Mouse (Mus musculus) heart, embryonic 10.5 days (tissue): Measurements from ENCODE around the gene Matn1. TPM values are rescaled to one million over a fixed set of nuclear protein-coding genes. Genes with fewer than 3 reads are reported as not detected.

Experiments
- DNase-seq: peaks from one replicate; pipeline ENCODE4 v3.0.0-alpha.2; 2017; ENCODE audit warnings: low spot score
- H3K27ac ChIP-seq: fragments of 300-500 bp; sonication (generic); 2 replicates; pipeline ENCODE4 v1.5.1; 2016; ENCODE audit warnings: mild to moderate bottlenecking
- H3K27me3 ChIP-seq: fragments of 300-500 bp; sonication (generic); 2 replicates; pipeline ENCODE4 v1.6.1; 2016; ENCODE audit warnings: mild to moderate bottlenecking; ENCODE audit not compliant: poor library complexity, insufficient read depth, severe bottlenecking
- H3K36me3 ChIP-seq: fragments of 300-500 bp; sonication (generic); 2 replicates; pipeline ENCODE4 v1.6.1; 2016; ENCODE audit warnings: mild to moderate bottlenecking, moderate library complexity
- H3K4me1 ChIP-seq: fragments of 300-500 bp; sonication (generic); 2 replicates; pipeline ENCODE4 v1.6.1; 2016; ENCODE audit warnings: mild to moderate bottlenecking
- H3K4me3 ChIP-seq: fragments of 300-500 bp; sonication (generic); 2 replicates; pipeline ENCODE4 v1.5.1; 2016; ENCODE audit warnings: mild to moderate bottlenecking, moderate library complexity
- H3K9me3 ChIP-seq: fragments of 300-500 bp; sonication (generic); 2 replicates; pipeline ENCODE4 v1.6.1; 2016; ENCODE audit warnings: mild to moderate bottlenecking, moderate library complexity
- WGBS: fragments of 180-500 bp; shearing (Covaris S2); methylation state at CpG from one replicate; pipeline ENCODE4 v1.1.7; 2016; 5-methylcytosine and 5-hydroxymethylcytosine counted together
- polyA plus RNA-seq: library from polyadenylated mRNA; unstranded; fragments of >200 nt; fragmentation: Nextera tagmentation; extraction: Ambion mirVana; gene quantifications from 2 replicates; pipeline ENCODE4 v1.2.1, GENCODE M21; 2016

The Matn1 gene
- polyA plus RNA-seq, 1 experiment from 2014 or later: not detected

DNA sequence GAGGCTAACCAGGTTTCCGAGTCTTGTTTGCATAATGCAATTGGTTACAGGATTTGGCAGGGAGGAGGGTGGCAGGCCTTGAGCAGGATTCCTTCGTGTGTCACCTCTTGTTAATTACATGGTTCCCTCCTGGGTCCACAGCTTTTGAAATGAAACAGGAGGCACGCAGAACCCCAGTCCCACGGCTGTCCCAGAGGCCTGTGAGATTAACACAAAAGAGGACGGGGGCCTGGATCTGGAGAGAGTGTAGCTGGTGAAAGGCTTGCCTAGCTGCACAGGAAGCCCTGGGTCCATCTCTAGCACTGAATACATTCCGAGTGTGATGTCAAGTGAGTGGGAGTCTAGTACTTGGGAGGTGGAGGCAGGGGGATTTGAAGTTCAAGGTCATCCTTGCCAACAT is 15.5 kb downstream of the Matn1 start:
- Histone ChIP-seq H3K9me3 (no peaks in the 10 kb centered on the region), H3K4me3 (no peak overlapping the region), H3K27ac (no peak overlapping the region), H3K36me3 (no peaks in the 10 kb centered on the region), H3K27me3 (peaks cover 27% of the 10 kb centered on the region; the same call in 1 of the 2 replicates), H3K4me1 (0 out of 2 replicates have a peak, but pooled peaks cover 4% of the 10 kb centered on the region)
- 53% methylated on average over 6 of the region's 6 CpGs for WGBS
- DNase-seq: no peak

GRCm38 (mm10) chr4:130960118-130960734 is 16.0 kb downstream of the Matn1 start:
- WGBS: 29% methylated on average over 9 of the region's 9 CpGs

GRCm38 (mm10) chr4:130971278-130971677 is 27.1 kb downstream of the Matn1 start:
- Histone ChIP-seq H3K4me1 (no peaks in the 10 kb centered on the region), H3K27ac (no peak overlapping the region), H3K36me3 (no peaks in the 10 kb centered on the region), H3K4me3 (no peak overlapping the region), H3K27me3 (peaks cover 12% of the 10 kb centered on the region; the same call in 1 of the 2 replicates), H3K9me3 (no peaks in the 10 kb centered on the region)
- 88% methylated on average over 1 of the region's 1 CpGs for WGBS
- no peak for DNase-seq

More at GRCm38 (mm10) chr4:130960118-130960734, 16.0 kb downstream of the Matn1 start:
- Histone ChIP-seq H3K4me1 (0 out of 2 replicates have a peak, but pooled peaks cover 4% of the 10 kb centered on the region), H3K27me3 (peaks cover 23% of the 10 kb centered on the region; the same call in 1 of the 2 replicates), H3K9me3 (no peaks in the 10 kb centered on the region), H3K36me3 (no peaks in the 10 kb centered on the region), H3K4me3 (no peak overlapping the region), H3K27ac (no peak overlapping the region)
- peak; percentile 83 for DNase-seq

- H3K4me1 ChIP-seq: no peaks in the 10 kb centered on the region
- no peaks in the 10 kb centered on the region for H3K36me3 ChIP-seq
- no peak overlapping the region for H3K27ac ChIP-seq
- 0 out of 2 replicates have a peak, but pooled peaks cover under 1% of the 10 kb centered on the region for H3K27me3 ChIP-seq
- DNase-seq: no peak
- H3K9me3 ChIP-seq: no peaks in the 10 kb centered on the region
- no peak overlapping the region for H3K4me3 ChIP-seq
- WGBS: 58% methylated on average over 5 of the region's 5 CpGs
Measured at GRCm38 (mm10) chr4:130972421-130972829, 28.2 kb downstream of the Matn1 start.

DNA sequence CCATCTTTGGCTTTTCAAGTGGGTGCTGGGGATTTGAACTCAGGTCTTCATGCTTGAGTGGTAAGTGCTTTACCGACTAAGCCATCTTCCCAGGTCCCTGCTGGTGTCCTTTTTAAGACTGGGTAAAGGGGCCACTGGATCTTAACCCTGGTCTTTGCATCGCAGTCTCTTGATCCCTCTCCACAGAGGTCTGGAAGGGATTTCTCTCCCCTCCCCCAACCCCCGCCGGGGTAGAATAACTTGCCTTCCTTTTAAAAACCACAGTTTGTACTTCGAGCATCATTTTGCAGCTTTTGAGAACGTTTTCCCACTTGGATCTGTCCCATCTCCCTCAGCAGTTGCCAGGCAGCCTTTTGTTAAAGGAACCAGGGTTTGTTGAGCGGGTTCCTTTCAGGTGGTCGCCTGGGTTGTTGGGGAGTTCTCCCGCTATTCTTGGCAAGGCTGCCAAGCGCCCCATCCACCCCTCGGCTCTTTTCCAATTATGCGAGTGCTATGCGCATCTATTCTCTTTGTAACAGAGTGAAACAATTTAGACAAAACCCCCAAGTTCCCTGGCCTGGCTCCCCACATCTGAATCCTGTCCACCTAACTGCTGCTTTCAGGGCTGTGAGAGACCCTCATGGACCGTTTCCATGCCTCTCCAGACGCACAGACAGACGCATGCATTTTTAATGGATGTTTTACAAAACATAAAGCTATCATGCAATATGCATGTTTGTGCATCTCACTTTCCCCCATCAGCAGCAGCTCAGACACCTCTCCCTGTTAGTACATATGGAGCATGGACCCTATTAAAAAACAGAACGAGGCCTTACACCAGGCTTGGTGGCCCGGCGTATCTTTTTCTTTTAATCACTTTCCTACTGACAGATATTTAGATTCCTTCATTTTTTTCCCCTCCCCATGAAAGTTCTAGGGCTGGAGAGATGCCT is 29.4 kb downstream of the Matn1 start:
- 69% methylated on average over 19 of the region's 19 CpGs for WGBS
- H3K27me3 ChIP-seq: no peaks in the 10 kb centered on the region

GRCm38 (mm10) chr4:130978981-130979380 is 34.8 kb downstream of the Matn1 start:
- H3K4me3 ChIP-seq: no peak overlapping the region
- no peaks in the 10 kb centered on the region for H3K36me3 ChIP-seq
- 0 out of 2 replicates have a peak, but pooled peaks cover 7% of the 10 kb centered on the region for H3K27me3 ChIP-seq
- H3K27ac ChIP-seq: no peak overlapping the region
- no peaks in the 10 kb centered on the region; the same call in 1 of the 2 replicates for H3K4me1 ChIP-seq
- no peaks in the 10 kb centered on the region for H3K9me3 ChIP-seq
- 70% methylated on average over 3 of the region's 3 CpGs for WGBS
- DNase-seq: no peak

More for the DNA sequence above, 29.4 kb downstream of the Matn1 start:
- Histone ChIP-seq H3K36me3 (no peaks in the 10 kb centered on the region), H3K4me1 (no peaks in the 10 kb centered on the region), H3K4me3 (no peak overlapping the region), H3K27ac (no peak overlapping the region), H3K9me3 (no peaks in the 10 kb centered on the region)
- DNase-seq: no peak

DNA sequence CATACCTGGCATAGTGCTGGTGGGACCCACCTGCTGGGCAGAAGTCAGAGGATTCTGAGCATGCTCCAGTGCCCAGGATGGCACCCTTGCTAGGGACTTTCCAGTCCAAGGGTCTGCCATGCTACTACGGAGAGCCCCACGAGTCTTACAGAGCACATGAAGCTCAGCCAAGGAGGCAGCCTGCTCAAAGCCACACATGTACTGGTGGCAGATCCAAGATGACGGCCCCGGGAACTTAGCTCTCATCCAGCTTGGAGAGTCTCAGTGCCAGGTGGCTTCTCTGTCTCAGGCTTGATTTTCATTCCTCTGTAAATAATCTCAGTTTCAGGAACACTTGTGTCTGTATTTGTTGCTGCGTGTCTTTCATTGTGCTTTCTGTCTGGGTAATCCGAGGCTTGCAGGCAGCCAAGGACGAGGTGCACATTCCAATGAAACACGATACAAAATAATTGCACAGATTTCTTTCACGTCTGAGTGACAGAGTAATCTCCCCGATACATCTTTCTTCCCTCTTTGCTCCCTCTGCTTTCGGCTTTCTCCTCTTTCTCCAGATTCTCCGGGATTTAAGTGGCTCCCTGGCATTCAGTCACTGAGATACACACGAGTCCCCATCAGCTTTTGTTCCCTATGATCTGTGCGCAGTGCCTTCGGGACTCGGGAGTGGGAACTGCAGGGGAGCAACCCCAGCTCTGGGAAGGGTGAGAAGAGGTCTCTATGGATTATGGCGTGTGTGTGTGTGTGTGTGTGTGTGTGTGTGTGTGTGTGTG is 40.4 kb downstream of the Matn1 start:
- Histone ChIP-seq H3K4me3 (no peak overlapping the region), H3K27me3 (no peaks in the 10 kb centered on the region), H3K9me3 (no peaks in the 10 kb centered on the region), H3K27ac (no peak overlapping the region), H3K4me1 (peaks cover under 1% of the 10 kb centered on the region; the same call in 1 of the 2 replicates), H3K36me3 (no peaks in the 10 kb centered on the region)
- DNase-seq: no peak
- 76% methylated on average over 17 of the region's 17 CpGs for WGBS

DNA sequence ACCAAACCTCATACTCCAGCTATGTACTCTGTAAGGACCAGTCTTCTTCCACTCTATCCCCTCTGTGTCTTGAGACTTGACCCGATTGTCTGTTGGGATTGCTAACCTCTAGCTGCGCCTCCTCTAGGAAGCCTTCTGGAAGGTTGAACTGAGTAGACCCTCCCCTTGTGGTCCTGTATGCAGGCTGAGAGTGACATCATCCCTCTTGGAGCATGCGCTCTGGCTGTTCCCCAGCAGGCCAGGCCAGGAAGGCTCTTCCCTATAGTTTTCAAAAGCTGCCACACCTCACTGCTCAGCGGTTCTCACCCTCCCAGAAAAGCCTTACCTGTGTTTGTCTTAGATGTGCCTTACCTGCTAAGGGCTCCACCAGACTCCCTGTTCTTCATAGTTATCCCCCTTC is 42.9 kb downstream of the Matn1 start:
- peaks cover 3% of the 10 kb centered on the region; the same call in 1 of the 2 replicates for H3K4me1 ChIP-seq
- H3K4me3 ChIP-seq: no peak overlapping the region
- no peaks in the 10 kb centered on the region for H3K9me3 ChIP-seq
- WGBS: 80% methylated on average over 4 of the region's 4 CpGs
- no peaks in the 10 kb centered on the region for H3K27me3 ChIP-seq
- DNase-seq: no peak
- no peak overlapping the region for H3K27ac ChIP-seq
- no peaks in the 10 kb centered on the region for H3K36me3 ChIP-seq

GRCm38 (mm10) chr4:130988219-130988839 is 44.1 kb downstream of the Matn1 start:
- H3K27me3 ChIP-seq: no peaks in the 10 kb centered on the region
- DNase-seq: no peak
- no peaks in the 10 kb centered on the region for H3K9me3 ChIP-seq
- no peaks in the 10 kb centered on the region for H3K36me3 ChIP-seq
- peaks cover 3% of the 10 kb centered on the region; the same call in 1 of the 2 replicates for H3K4me1 ChIP-seq
- H3K4me3 ChIP-seq: no peak overlapping the region
- 73% methylated on average over 6 of the region's 6 CpGs for WGBS
- H3K27ac ChIP-seq: no peak overlapping the region

- Histone ChIP-seq H3K4me1 (peaks cover 3% of the 10 kb centered on the region; the same call in 1 of the 2 replicates), H3K36me3 (no peaks in the 10 kb centered on the region), H3K27ac (no peak overlapping the region), H3K4me3 (no peak overlapping the region), H3K9me3 (no peaks in the 10 kb centered on the region), H3K27me3 (no peaks in the 10 kb centered on the region)
- no peak for DNase-seq
- 83% methylated on average over 9 of the region's 9 CpGs for WGBS
Measured at GRCm38 (mm10) chr4:130989146-130989545, 45.0 kb downstream of the Matn1 start.

DNA sequence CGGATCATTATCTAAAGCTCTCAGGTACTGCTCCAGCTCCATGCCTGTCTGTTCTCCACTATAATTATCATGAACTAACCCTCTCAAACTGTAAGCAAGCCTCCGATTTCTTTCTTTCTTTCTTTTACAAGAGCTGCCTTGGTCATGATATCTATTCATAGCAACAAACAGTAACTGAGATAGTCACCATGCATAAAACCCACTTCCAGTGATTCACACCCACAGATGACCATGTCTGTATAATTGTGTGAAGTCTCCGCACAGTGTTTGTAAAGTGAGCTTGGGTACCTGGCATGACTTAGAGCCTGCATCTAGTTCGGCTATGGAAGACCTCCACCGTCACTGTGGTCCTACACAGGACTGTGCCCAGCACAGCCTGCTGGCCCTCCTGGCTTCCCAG is 46.8 kb downstream of the Matn1 start:
- Histone ChIP-seq H3K9me3 (peaks cover 12% of the 10 kb centered on the region), H3K27me3 (no peaks in the 10 kb centered on the region), H3K27ac (no peak overlapping the region), H3K36me3 (no peaks in the 10 kb centered on the region), H3K4me3 (no peak overlapping the region), H3K4me1 (peaks cover 3% of the 10 kb centered on the region; the same call in 1 of the 2 replicates)
- no peak for DNase-seq
- 84% methylated on average over 5 of the region's 5 CpGs for WGBS

DNA sequence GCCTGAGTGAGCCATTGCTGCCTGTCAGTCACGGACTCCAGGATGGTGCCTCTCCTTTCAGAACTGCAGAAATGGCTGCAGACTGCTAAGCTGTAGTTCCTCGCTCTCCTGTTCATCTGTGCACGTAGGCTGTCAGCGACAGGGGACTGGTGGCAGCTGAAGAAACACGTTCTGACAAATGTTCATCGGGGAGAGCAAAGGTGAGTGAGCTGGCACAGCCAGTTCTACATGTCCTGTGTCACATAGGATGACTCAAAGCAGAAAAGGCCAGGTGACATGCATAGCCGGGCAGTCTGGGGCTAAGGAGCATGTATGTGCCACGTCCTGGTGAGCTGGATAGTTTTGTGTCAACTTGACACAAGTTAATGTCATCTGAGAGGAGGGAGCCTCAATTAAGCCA is 50.4 kb downstream of the Matn1 start:
- Histone ChIP-seq H3K27me3 (no peaks in the 10 kb centered on the region), H3K27ac (no peak overlapping the region), H3K4me3 (no peak overlapping the region), H3K9me3 (peaks cover 12% of the 10 kb centered on the region), H3K4me1 (peaks cover 5% of the 10 kb centered on the region; the same call in 1 of the 2 replicates), H3K36me3 (no peaks in the 10 kb centered on the region)
- 75% methylated on average over 8 of the region's 8 CpGs for WGBS
- DNase-seq: no peak
